Mouse (Mus musculus) urinary bladder, postnatal 36 days (tissue): Measurements from ENCODE around the gene Fam160b1.

ENCODE experiments used
- DNase-seq, 2 experiments: peaks; one replicate each; pipeline ENCODE4 v3.0.0; 2022; ENCODE audit warnings: low spot score in 2 of 2, mixed read lengths in 1 of 2

Fam160b1 gene

DNA sequence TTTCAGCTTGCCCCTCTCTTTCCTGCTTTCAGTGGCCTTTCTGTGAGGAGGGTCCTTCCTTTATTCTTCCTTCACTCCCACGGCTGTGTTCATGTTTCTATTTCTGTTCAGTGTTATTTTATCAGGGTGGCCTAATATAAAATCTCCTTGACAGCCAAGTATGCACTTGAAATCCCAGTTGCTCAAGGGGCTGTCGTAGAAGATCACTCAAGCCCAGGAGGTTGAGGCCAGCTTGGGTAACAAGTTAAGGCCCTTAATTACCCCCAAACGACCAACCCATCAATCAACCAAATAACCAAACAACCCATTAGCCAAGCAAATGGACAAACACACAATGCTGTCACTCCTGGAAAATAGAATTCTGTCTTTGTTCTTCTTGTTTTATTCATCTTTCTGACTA lies 62.9 kb downstream of the Fam160b1 start:
- no peak for DNase-seq

GRCm38 (mm10) chr19:57425296-57425695 lies 64.8 kb downstream of the Fam160b1 start:
- DNase-seq: no peak

DNA sequence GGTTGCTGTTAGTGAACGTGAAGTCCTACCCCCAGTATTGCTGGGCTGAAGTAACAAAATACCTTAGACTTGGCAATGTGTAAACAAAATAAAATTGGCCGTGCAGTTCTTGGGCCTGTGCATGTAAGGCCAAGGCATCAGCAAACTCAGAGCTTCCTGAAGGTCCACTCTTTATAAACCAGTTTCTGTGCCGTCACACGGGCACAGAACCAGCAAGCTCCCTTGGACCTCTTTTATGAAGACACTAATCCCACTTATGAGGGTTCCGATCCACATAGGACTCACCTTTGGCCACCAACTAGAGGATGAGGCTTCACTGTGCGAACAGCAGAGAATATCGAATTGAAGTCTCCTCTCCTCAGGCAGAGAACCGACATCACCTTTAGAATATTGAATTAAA lies 66.4 kb downstream of the Fam160b1 start:
- no peak for DNase-seq

GRCm38 (mm10) chr19:57427756-57428438 lies 67.4 kb downstream of the Fam160b1 start:
- DNase-seq: no peak

GRCm38 (mm10) chr19:57428641-57429040 lies 68.2 kb downstream of the Fam160b1 start:
- DNase-seq: no peak

GRCm38 (mm10) chr19:57429926-57430325 lies 69.4 kb downstream of the Fam160b1 start:
- no peak for DNase-seq

DNA sequence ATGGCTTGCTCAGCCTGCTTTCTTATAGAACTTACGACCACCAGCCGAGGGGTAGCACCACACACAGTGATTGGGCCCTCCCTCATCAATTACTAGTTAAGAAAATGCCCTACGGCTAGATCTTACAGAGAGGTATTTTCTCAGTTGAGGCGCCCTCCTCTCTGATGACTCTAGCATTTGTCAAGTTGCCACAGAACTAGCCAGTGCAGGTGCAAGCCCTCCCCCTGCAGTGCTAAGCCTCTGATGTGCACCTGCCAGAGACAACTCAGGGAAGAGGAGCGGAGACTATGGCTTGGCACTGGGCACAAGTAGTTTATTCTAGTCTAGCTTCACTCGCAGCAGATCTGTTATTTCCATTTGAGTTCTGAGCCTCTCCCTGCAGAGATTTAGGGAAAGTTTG lies 71.0 kb downstream of the Fam160b1 start:
- no peak for DNase-seq

GRCm38 (mm10) chr19:57434024-57434423 lies 73.5 kb downstream of the Fam160b1 start:
- DNase-seq: no peak

DNA sequence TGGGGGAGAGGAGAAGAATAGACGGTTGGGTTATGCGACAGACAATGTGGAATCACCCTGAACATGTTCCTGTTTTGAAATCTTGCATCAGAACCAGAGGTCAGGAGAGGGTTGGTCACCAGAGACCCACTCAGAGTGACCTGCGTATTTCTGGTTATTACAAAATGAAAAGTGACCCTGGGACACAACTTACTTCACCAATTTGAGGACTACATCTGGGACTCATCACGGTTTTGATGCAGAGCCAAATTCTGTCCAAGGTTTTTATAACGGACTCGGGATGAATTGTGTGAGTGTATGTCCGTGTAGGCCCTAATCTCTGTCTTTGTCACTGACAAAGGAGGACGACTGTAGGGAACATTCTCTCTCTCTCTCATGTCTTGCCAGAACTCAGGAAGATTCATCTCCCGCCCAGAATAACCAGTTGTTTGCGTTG lies 76.1 kb downstream of the Fam160b1 start:
- DNase-seq: peak in 1 of 2 experiments; percentile 18

GRCm38 (mm10) chr19:57437042-57437441 lies 76.6 kb downstream of the Fam160b1 start:
- no peak for DNase-seq
